Mouse (Mus musculus) kidney, adult 18-20 months (tissue): ENCODE results near the gene Ulk4.
"Not testable (repeated sequence)": the region's sequence is repeated elsewhere in the genome, so short reads cannot be mapped to it uniquely, and the experiment has no call there.

Source experiments
- DNase-seq: peaks from one replicate; pipeline ENCODE4 v3.0.0; 2021

The Ulk4 gene

GRCm38 (mm10) chr9:120929081-120929480, 347.9 kb downstream of the Ulk4 start, which contains the start of gene Ctnnb1:
Ctnnb1 (plus strand) TSS chr9:120929216.
- DNase-seq, result no peak

- no peak for DNase-seq
Measured at GRCm38 (mm10) chr9:120926939-120927606, 349.9 kb downstream of the Ulk4 start.

- no peak for DNase-seq
Measured at GRCm38 (mm10) chr9:120926126-120926525, 350.9 kb downstream of the Ulk4 start.

GRCm38 (mm10) chr9:120919130-120919529, 357.9 kb downstream of the Ulk4 start:
- DNase-seq, result no peak

GRCm38 (mm10) chr9:120918642-120919041, 358.4 kb downstream of the Ulk4 start:
- no peak for DNase-seq

GRCm38 (mm10) chr9:120918211-120918610, 358.8 kb downstream of the Ulk4 start:
- no peak for DNase-seq

- DNase-seq, result not testable (repeated sequence)
Measured at GRCm38 (mm10) chr9:120917619-120918018, 359.4 kb downstream of the Ulk4 start.

GRCm38 (mm10) chr9:120914877-120915459, 362.0 kb downstream of the Ulk4 start:
- no peak for DNase-seq

- DNase-seq, result no peak
Measured at GRCm38 (mm10) chr9:120914429-120914828, 362.6 kb downstream of the Ulk4 start.

GRCm38 (mm10) chr9:120913152-120913551, 363.8 kb downstream of the Ulk4 start:
- no peak for DNase-seq

GRCm38 (mm10) chr9:120908461-120908860, 368.5 kb downstream of the Ulk4 start:
- DNase-seq, result no peak
